Mouse (Mus musculus) MEL (cell line): ENCODE measurements around the gene Slc5a1. TPM values are rescaled to one million over a fixed set of nuclear protein-coding genes. Genes with fewer than 3 reads are reported as not detected.
A peak's percentile ranks its signal among the peaks of the same experiment; 100 is the strongest.

ENCODE experiments used
- DNase-seq: peaks from one replicate; pipeline ENCODE4 v3.0.0; 2011; ENCODE audit warnings: low read depth, low spot score
- H3K27ac ChIP-seq: 2 replicates; pipeline ENCODE4 v1.5.1; 2012; ENCODE audit warnings: low read depth, mild to moderate bottlenecking, control low read depth, low read length, moderate library complexity; ENCODE audit not compliant: control insufficient read depth
- H3K27me3 ChIP-seq, 2 experiments: fragments of 150-350 bp in 1 of 2; sonication (generic) in 1 of 2; 2 replicates each; pipeline ENCODE4 v1.6.1; 2012; ENCODE audit warnings: low read length in 2 of 2, mild to moderate bottlenecking in 2 of 2, improper control_type of control experiment in 1 of 2, moderate library complexity in 1 of 2; ENCODE audit not compliant: insufficient read depth in 2 of 2, control insufficient read depth in 1 of 2
- H3K36me3 ChIP-seq, 2 experiments: 2 replicates each; pipeline ENCODE4 v1.6.1; 2012 to 2014; ENCODE audit warnings: low read length in 2 of 2, improper control_type of control experiment in 1 of 2, inconsistent platforms in 1 of 2, mild to moderate bottlenecking in 1 of 2; ENCODE audit not compliant: insufficient read depth in 2 of 2, control insufficient read depth in 1 of 2
- H3K4me1 ChIP-seq, 2 experiments: fragments of 150-350 bp in 1 of 2; sonication (generic) in 1 of 2; 2 replicates each; pipeline ENCODE4 v1.6.1; 2012; ENCODE audit warnings: low read length in 2 of 2, improper control_type of control experiment in 1 of 2, mild to moderate bottlenecking in 1 of 2; ENCODE audit not compliant: insufficient read depth in 2 of 2, control insufficient read depth in 1 of 2
- H3K4me3 ChIP-seq, 2 experiments: fragments of 150-350 bp in 1 of 2; sonication (generic) in 1 of 2; 2 replicates each; pipeline ENCODE4 v1.5.1; 2012; ENCODE audit warnings: low read depth in 2 of 2, low read length in 2 of 2, mild to moderate bottlenecking in 2 of 2, moderate library complexity in 2 of 2, control low read depth in 1 of 2, improper control_type of control experiment in 1 of 2; ENCODE audit not compliant: control insufficient read depth in 1 of 2, insufficient read depth in 1 of 2
- H3K79me2 ChIP-seq: 2 replicates; pipeline ENCODE4 v1.6.1; 2012; ENCODE audit warnings: mild to moderate bottlenecking, low read length, moderate library complexity; ENCODE audit not compliant: control insufficient read depth, poor library complexity, insufficient read depth
- H3K9ac ChIP-seq: 2 replicates; pipeline ENCODE4 v1.6.1; 2012; ENCODE audit warnings: low read depth, mild to moderate bottlenecking, control low read depth, low read length, moderate library complexity; ENCODE audit not compliant: control insufficient read depth, poor library complexity, severe bottlenecking
- H3K9me3 ChIP-seq: fragments of 150-350 bp; sonication (generic); replicated peaks from 2 replicates; pipeline ENCODE4 v1.6.1; 2012; ENCODE audit warnings: mild to moderate bottlenecking, low read length, improper control_type of control experiment, moderate library complexity; ENCODE audit not compliant: insufficient read depth
- BHLHE40 ChIP-seq: IDR thresholded peaks from 2 replicates; pipeline ENCODE4 v1.6.1; 2012; ENCODE audit warnings: low read depth, mild to moderate bottlenecking, inconsistent platforms, low read length, improper control_type of control experiment, borderline replicate concordance
- CTCF ChIP-seq, 3 experiments: IDR thresholded peaks in 2 of 3; conservative IDR thresholded peaks in 1 of 3; 2 replicates each; pipeline ENCODE4 v1.5.1; 2011 to 2012; ENCODE audit warnings: low read length in 3 of 3, low read depth in 2 of 3, mild to moderate bottlenecking in 2 of 3, improper control_type of control experiment in 1 of 3, inconsistent platforms in 1 of 3, mixed read lengths in 1 of 3, moderate library complexity in 1 of 3; ENCODE audit not compliant: control insufficient read depth in 1 of 3, insufficient read depth in 1 of 3, poor library complexity in 1 of 3, severe bottlenecking in 1 of 3
- E2F4 ChIP-seq: IDR thresholded peaks from 2 replicates; pipeline ENCODE4 v1.6.1; 2011; ENCODE audit warnings: low read depth, low read length, improper control_type of control experiment, borderline replicate concordance
- ELF1 ChIP-seq: IDR thresholded peaks from 2 replicates; pipeline ENCODE4 v1.6.1; 2014; ENCODE audit warnings: low read depth, mild to moderate bottlenecking, inconsistent platforms, low read length, improper control_type of control experiment, moderate library complexity
- KAT2A ChIP-seq: conservative IDR thresholded peaks from 2 replicates; pipeline ENCODE4 v1.6.1; 2012; ENCODE audit warnings: low read depth, low read length, improper control_type of control experiment, inconsistent platforms
- MAFK ChIP-seq: IDR thresholded peaks from 2 replicates; pipeline ENCODE4 v1.6.1; 2011; ENCODE audit warnings: low read depth, mild to moderate bottlenecking, low read length, improper control_type of control experiment, borderline replicate concordance
- MAX ChIP-seq: IDR thresholded peaks from 2 replicates; pipeline ENCODE4 v1.6.1; 2011; ENCODE audit warnings: low read length, improper control_type of control experiment
- MAZ ChIP-seq: IDR thresholded peaks from 2 replicates; pipeline ENCODE4 v1.6.1; 2012; ENCODE audit warnings: low read depth, mild to moderate bottlenecking, inconsistent platforms, low read length, improper control_type of control experiment
- MEF2A ChIP-seq: IDR thresholded peaks from 2 replicates; pipeline ENCODE4 v1.6.1; 2014; ENCODE audit warnings: low read depth, mild to moderate bottlenecking, inconsistent platforms, low read length, improper control_type of control experiment; ENCODE audit not compliant: poor library complexity, insufficient replicate concordance, severe bottlenecking; ENCODE audit errors: extremely low read depth
- MXI1 ChIP-seq: IDR thresholded peaks from 2 replicates; pipeline ENCODE4 v1.6.1; 2011; ENCODE audit warnings: mild to moderate bottlenecking, low read depth, low read length, improper control_type of control experiment
- MYB ChIP-seq: IDR thresholded peaks from 2 replicates; pipeline ENCODE4 v1.6.1; 2011; ENCODE audit warnings: mild to moderate bottlenecking, low read depth, low read length, improper control_type of control experiment
- POLR2AphosphoS2 ChIP-seq: IDR thresholded peaks from 2 replicates; pipeline ENCODE4 v1.6.1; 2011; ENCODE audit warnings: low read length, improper control_type of control experiment
- RCOR1 ChIP-seq: IDR thresholded peaks from 2 replicates; pipeline ENCODE4 v1.6.1; 2012; ENCODE audit warnings: low read depth, mild to moderate bottlenecking, inconsistent platforms, low read length, improper control_type of control experiment
- SIN3A ChIP-seq: IDR thresholded peaks from 2 replicates; pipeline ENCODE4 v1.6.1; 2012; ENCODE audit warnings: low read length, improper control_type of control experiment, inconsistent platforms
- SMC3 ChIP-seq: IDR thresholded peaks from 2 replicates; pipeline ENCODE4 v1.6.1; 2011; ENCODE audit warnings: low read depth, low read length, improper control_type of control experiment
- TAL1 ChIP-seq: IDR thresholded peaks from 2 replicates; pipeline ENCODE4 v1.6.1; 2012; ENCODE audit warnings: mild to moderate bottlenecking, inconsistent platforms, low read length, moderate library complexity, mixed read lengths
- TBP ChIP-seq: IDR thresholded peaks from 2 replicates; pipeline ENCODE4 v1.8.0; 2011; ENCODE audit warnings: low read depth, low read length, improper control_type of control experiment
- TCF12 ChIP-seq: IDR thresholded peaks from 2 replicates; pipeline ENCODE4 v1.6.1; 2014; ENCODE audit warnings: low read depth, mild to moderate bottlenecking, inconsistent platforms, low read length, improper control_type of control experiment, moderate library complexity
- UBTF ChIP-seq: IDR thresholded peaks from 2 replicates; pipeline ENCODE4 v1.6.1; 2012; ENCODE audit warnings: low read depth, mild to moderate bottlenecking, inconsistent platforms, low read length, improper control_type of control experiment, moderate library complexity, borderline replicate concordance; ENCODE audit not compliant: insufficient read depth
- USF2 ChIP-seq, 2 experiments: IDR thresholded peaks; 2 replicates each; pipeline ENCODE4 v1.6.1; 2011 to 2012; ENCODE audit warnings: improper control_type of control experiment in 2 of 2, low read length in 2 of 2, borderline replicate concordance in 1 of 2, inconsistent platforms in 1 of 2, low read depth in 1 of 2, mild to moderate bottlenecking in 1 of 2; ENCODE audit not compliant: insufficient read depth in 1 of 2
- ZC3H11A ChIP-seq: IDR thresholded peaks from 2 replicates; pipeline ENCODE4 v1.6.1; 2012; ENCODE audit warnings: low read depth, mild to moderate bottlenecking, inconsistent platforms, low read length, improper control_type of control experiment
- ZKSCAN1 ChIP-seq: IDR thresholded peaks from 2 replicates; pipeline ENCODE4 v1.6.1; 2012; ENCODE audit warnings: low read depth, mild to moderate bottlenecking, inconsistent platforms, low read length, improper control_type of control experiment, moderate library complexity
- polyA plus RNA-seq, 2 experiments: library from polyadenylated mRNA; stranded (reverse) in 1 of 2; unstranded in 1 of 2; fragments of >175 nt in 1 of 2; fragments of >200 nt in 1 of 2; gene quantifications; 2 replicates each; pipeline versions ENCODE4 v1.2.1 to v1.2.4; 2012; ENCODE audit warnings: low replicate concordance in 2 of 2, low read depth in 1 of 2; ENCODE audit not compliant: insufficient read length in 2 of 2, insufficient read depth in 1 of 2, missing spikeins in 1 of 2
- total RNA-seq: library from RNA; depleted of rRNA; stranded (reverse); fragments of 300-350 nt; gene quantifications from 2 replicates; pipeline ENCODE4 v1.2.3, GENCODE M21; 2012

Gene Slc5a1
- total and polyA plus RNA-seq, 3 experiments = not detected

DNA sequence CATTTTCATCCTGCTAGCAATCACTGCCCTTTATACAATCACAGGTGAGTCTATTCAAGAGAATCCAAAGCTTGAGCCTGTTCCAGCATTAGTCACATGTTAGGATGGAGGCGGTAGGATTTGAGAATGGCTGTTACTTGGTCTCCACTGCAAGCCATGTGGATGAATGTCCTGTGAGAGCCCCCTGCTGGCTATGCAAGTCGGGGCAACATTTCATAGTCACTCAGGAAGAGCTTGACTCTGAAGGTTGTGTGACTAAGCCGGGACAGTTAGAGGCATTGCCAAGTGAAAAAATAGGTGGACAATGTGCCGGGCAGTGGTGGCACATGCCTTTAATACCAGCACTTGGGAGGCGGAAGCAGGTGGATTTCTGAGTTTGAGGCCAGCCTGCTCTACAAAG lies 40.0 kb downstream of the Slc5a1 start (continued):
- TF ChIP-seq MYB = no peak
- TF ChIP-seq SMC3 = peak; percentile 68
- no peak for TF ChIP-seq ZKSCAN1
- TF ChIP-seq KAT2A = no peak
- TF ChIP-seq E2F4 = no peak
- TF ChIP-seq BHLHE40 = no peak
- no peak for TF ChIP-seq TBP

DNA sequence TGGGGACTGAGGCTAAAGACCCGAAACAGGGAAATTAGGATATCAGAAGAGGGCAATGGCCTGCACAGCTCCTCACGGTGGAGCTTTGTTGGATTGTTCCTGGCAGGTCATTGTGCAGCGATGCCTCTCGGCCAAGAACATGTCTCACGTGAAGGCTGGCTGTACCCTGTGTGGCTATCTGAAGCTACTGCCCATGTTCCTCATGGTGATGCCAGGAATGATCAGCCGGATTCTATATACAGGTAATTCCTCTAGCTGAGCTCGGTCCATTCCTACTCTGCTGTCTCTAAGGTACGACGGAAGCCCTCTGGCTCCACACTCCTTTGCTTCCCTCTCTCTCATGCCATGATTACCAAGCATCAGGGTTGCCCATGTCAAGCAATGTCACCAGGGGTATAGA lies 42.8 kb downstream of the Slc5a1 start:
- H3K27me3 ChIP-seq = peaks cover 16 to 25% of the 10 kb centered on the region in 2 experiments
- TF ChIP-seq ZC3H11A = no peak
- no peak for TF ChIP-seq KAT2A
- no peak for TF ChIP-seq MAZ
- TF ChIP-seq POLR2AphosphoS2 = no peak
- no peak for TF ChIP-seq TCF12
- no peak for TF ChIP-seq MAFK
- no peak for TF ChIP-seq ZKSCAN1
- TF ChIP-seq TBP = no peak
- no peak for TF ChIP-seq MEF2A
- no peak for TF ChIP-seq MAX
- no peak for TF ChIP-seq TAL1
- no peak for TF ChIP-seq SIN3A
- TF ChIP-seq USF2 (IDR thresholded peaks at IDR 0.05; ENCODE audit: borderline replicate concordance in 1 of 2, insufficient read depth in 1 of 2, low read depth in 1 of 2, low read length in 2 of 2) = no peak
- no peak for TF ChIP-seq MXI1
- TF ChIP-seq ELF1 = no peak
- no peak for TF ChIP-seq BHLHE40
- no peak for TF ChIP-seq RCOR1
- TF ChIP-seq MYB = no peak
- TF ChIP-seq CTCF (IDR thresholded peaks at IDR 0.05 in 2 of 3, conservative IDR thresholded peaks at IDR 0.05 in 1 of 3; ENCODE audit: control insufficient read depth in 1 of 3, insufficient read depth in 1 of 3, low read depth in 2 of 3, low read length in 3 of 3, poor library complexity in 1 of 3, severe bottlenecking in 1 of 3) = no peak
- no peak for TF ChIP-seq UBTF

More for the DNA sequence above, 42.8 kb downstream of the Slc5a1 start:
- H3K27ac ChIP-seq = no peak overlapping the region
- H3K79me2 ChIP-seq = no peaks in the 10 kb centered on the region
- no peak for DNase-seq
- no peak overlapping the region for H3K9ac ChIP-seq
- no peaks in the 10 kb centered on the region for H3K4me1 ChIP-seq
- no peaks in the 10 kb centered on the region for H3K9me3 ChIP-seq
- no peak overlapping the region for H3K4me3 ChIP-seq
- H3K36me3 ChIP-seq = no peaks in the 10 kb centered on the region
